In genomic region chr12:12427285-12427684, GRCm38 (mm10) we compare ENCODE assay signal across 21 mouse cellular contexts.
DNase-seq lines count a peak whose midpoint lies in the region; ATAC-seq lines count a peak whose summit lies in the region.
"Had no signal": no experiment of that assay in that cellular context is flagged by ENCODE, and none has a peak within 500 bp of the region (broad histone marks: within the 10 kb centered on the region; RNA-seq: fewer than 3 reads in every experiment).

No protein-coding gene starts in this region.

- H3K4me1 ChIP-seq in liver, embryonic 11.5 days (replicated peaks; ENCODE audit: control insufficient read depth, insufficient read depth, low read length): peaks cover 13% of the 10 kb centered on the region
- H3K4me1 ChIP-seq in liver, embryonic 15.5 days (replicated peaks): peaks cover 57% of the 10 kb centered on the region
- H3K4me1 ChIP-seq: embryonic facial prominence, embryonic 12.5 days; forebrain, embryonic 13.5 days; heart, embryonic 13.5 days; hindbrain, embryonic 13.5 days had no signal

- ATAC-seq in liver, embryonic 11.5 days (replicated peaks; ENCODE audit: low FRiP score): peak; percentile 44
- ATAC-seq in erythroid progenitor cell, adult 5-6 weeks (replicated peaks; ENCODE audit: low FRiP score, poor library complexity, severe bottlenecking): peak; percentile 48; the same call in 1 of the 2 replicates
- peak; percentile 76 for ATAC-seq in liver, embryonic 15.5 days (ENCODE audit: insufficient read depth)
- ATAC-seq: forebrain, embryonic 13.5 days; forebrain, postnatal 0 days; hindbrain, postnatal 0 days had no signal

- DNase-seq in liver, embryonic 11.5 days (ENCODE audit: low spot score): no peak
- DNase-seq in liver: no peak
- DNase-seq in c-Kit-negative CD71-positive TER-119-positive erythroid progenitor cells, embryonic 14.5 days (ENCODE audit: low read depth, low spot score): peak; percentile 62
- DNase-seq in cerebellum, adult 11-12 months: no peak
- no peak for DNase-seq in heart, adult 8-10 months (ENCODE audit: low spot score)
- DNase-seq in right cerebral cortex, postnatal 36 days (ENCODE audit: low spot score in 2 of 2): no peak
- DNase-seq: adrenal gland, adult 2 months; adrenal gland, postnatal 25 days; cerebellum, adult 11 months; cerebellum, adult 9-10 months; cerebellum, postnatal 25 days; forebrain, postnatal 0 days; gastrocnemius, postnatal 14 days; heart, adult 2 months had no signal

- no peak overlapping the region for H3K27ac ChIP-seq in liver, embryonic 11.5 days (ENCODE audit: low read depth, low read length)
- peak overlapping the region; percentile 90 for H3K27ac ChIP-seq in liver, embryonic 15.5 days (replicated peaks)
- H3K27ac ChIP-seq: embryonic facial prominence, embryonic 12.5 days; forebrain, embryonic 13.5 days; heart, adult 2 months; heart, embryonic 13.5 days; hindbrain, embryonic 13.5 days; hindbrain, postnatal 0 days had no signal

- H3K4me3 ChIP-seq in liver, embryonic 11.5 days (ENCODE audit: low read depth, low read length): no peak overlapping the region
- H3K4me3 ChIP-seq in liver, embryonic 15.5 days (replicated peaks): no peak overlapping the region
- H3K4me3 ChIP-seq: embryonic facial prominence, embryonic 12.5 days; forebrain, embryonic 13.5 days; heart, adult 2 months; heart, embryonic 13.5 days; hindbrain, embryonic 13.5 days had no signal

- 64% methylated on average over 1 of the region's 1 CpGs for WGBS in liver, embryonic 11.5 days
- WGBS in liver, embryonic 15.5 days (ENCODE audit: insufficient replicate concordance): 21% methylated on average over 1 of the region's 1 CpGs

- no peaks in the 10 kb centered on the region for H3K27me3 ChIP-seq in liver, embryonic 11.5 days (replicated peaks; ENCODE audit: control insufficient read depth, insufficient read depth, low read length)
- no peaks in the 10 kb centered on the region for H3K27me3 ChIP-seq in liver, embryonic 15.5 days
- H3K27me3 ChIP-seq: embryonic facial prominence, embryonic 12.5 days; forebrain, embryonic 13.5 days; heart, embryonic 13.5 days; hindbrain, embryonic 13.5 days had no signal

- H3K9me3 ChIP-seq in liver, embryonic 11.5 days (ENCODE audit: control insufficient read depth, low read length): no peaks in the 10 kb centered on the region
- H3K9me3 ChIP-seq in liver, embryonic 15.5 days (replicated peaks): no peaks in the 10 kb centered on the region
- H3K9me3 ChIP-seq: embryonic facial prominence, embryonic 12.5 days; forebrain, embryonic 13.5 days; heart, embryonic 13.5 days; hindbrain, embryonic 13.5 days had no signal

- no peaks in the 10 kb centered on the region for H3K36me3 ChIP-seq in liver, embryonic 11.5 days (ENCODE audit: control insufficient read depth, insufficient read depth, low read length)
- no peaks in the 10 kb centered on the region for H3K36me3 ChIP-seq in liver, embryonic 15.5 days (replicated peaks)
- H3K36me3 ChIP-seq: embryonic facial prominence, embryonic 12.5 days; heart, embryonic 13.5 days; hindbrain, embryonic 13.5 days had no signal

- H3K4me2 ChIP-seq in liver, embryonic 11.5 days: no peak overlapping the region
- H3K4me2 ChIP-seq in liver, embryonic 15.5 days: no peak overlapping the region
- H3K4me2 ChIP-seq: embryonic facial prominence, embryonic 12.5 days; forebrain, embryonic 13.5 days; heart, embryonic 13.5 days; hindbrain, embryonic 13.5 days had no signal

- H3K9ac ChIP-seq in liver, embryonic 11.5 days (ENCODE audit: low read depth, low read length): no peak overlapping the region
- H3K9ac ChIP-seq in liver, embryonic 15.5 days: no peak overlapping the region
- H3K9ac ChIP-seq: embryonic facial prominence, embryonic 12.5 days; forebrain, embryonic 13.5 days; forebrain, postnatal 0 days; heart, embryonic 13.5 days; hindbrain, embryonic 13.5 days had no signal
